In the genomic region with DNA sequence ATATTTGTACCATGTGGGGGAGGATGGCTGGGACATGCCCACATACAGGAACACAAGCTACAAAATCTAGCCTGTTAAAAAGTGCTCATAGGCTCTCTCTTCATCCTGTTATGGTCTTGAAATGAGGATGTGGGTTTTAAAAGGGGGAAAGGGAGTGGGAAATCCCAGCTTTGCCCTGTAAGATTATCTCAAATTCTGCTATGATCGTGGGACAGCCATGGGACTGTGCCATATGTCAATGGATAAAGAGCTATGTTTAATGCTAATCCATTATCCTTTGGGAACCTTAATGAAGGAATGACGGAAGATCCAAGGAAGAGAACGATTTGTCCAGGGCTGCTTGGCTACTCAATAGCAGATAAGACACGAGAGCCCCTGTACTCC, we compare ENCODE assay signal across 20 mouse cellular contexts.
A peak's percentile ranks its signal among the peaks of the same experiment; 100 is the strongest.
DNase-seq lines count a peak whose midpoint lies in the region; ATAC-seq lines count a peak whose summit lies in the region.
"Had no signal": no experiment of that assay in that cellular context is flagged by ENCODE, and none has a peak within 500 bp of the region (broad histone marks: within the 10 kb centered on the region; RNA-seq: fewer than 3 reads in every experiment).

No protein-coding gene starts in this region.

- ATAC-seq in forebrain, embryonic 12.5 days (ENCODE audit: low FRiP score): no peak
- no peak for ATAC-seq in forebrain, embryonic 13.5 days
- ATAC-seq in midbrain, embryonic 16.5 days: no peak
- ATAC-seq in activated CD4-positive, CD25-positive, alpha-beta regulatory T cell, adult 4 months: peak; percentile 40
- ATAC-seq in midbrain, embryonic 13.5 days: no peak
- ATAC-seq: inflammation-experienced regulatory T-cells, adult 6 months had no signal

- H3K27me3 ChIP-seq in forebrain, embryonic 12.5 days: peaks cover 66% of the 10 kb centered on the region
- peaks cover 31% of the 10 kb centered on the region for H3K27me3 ChIP-seq in forebrain, embryonic 13.5 days
- H3K27me3 ChIP-seq in midbrain, embryonic 10.5 days (ENCODE audit: low read depth, poor library complexity, severe bottlenecking): peaks cover 93% of the 10 kb centered on the region
- peaks cover 5% of the 10 kb centered on the region; the same call in 1 of the 2 replicates for H3K27me3 ChIP-seq in midbrain, embryonic 16.5 days (ENCODE audit: control insufficient read depth, insufficient read depth, low read depth, low read length)
- H3K27me3 ChIP-seq in midbrain, embryonic 13.5 days: peaks cover 62% of the 10 kb centered on the region
- H3K27me3 ChIP-seq: CH12.LX; heart, embryonic 12.5 days had no signal

- H3K4me3 ChIP-seq in forebrain, embryonic 12.5 days (replicated peaks): no peak overlapping the region
- no peak overlapping the region for H3K4me3 ChIP-seq in forebrain, embryonic 13.5 days
- H3K4me3 ChIP-seq in midbrain, embryonic 10.5 days: no peak overlapping the region
- no peak overlapping the region for H3K4me3 ChIP-seq in midbrain, embryonic 16.5 days (ENCODE audit: low read depth, low read length)
- H3K4me3 ChIP-seq in midbrain, embryonic 13.5 days (replicated peaks): no peak overlapping the region
- H3K4me3 ChIP-seq: embryonic facial prominence, embryonic 10.5 days; heart, embryonic 12.5 days; limb, embryonic 10.5 days had no signal

- H3K9me3 ChIP-seq in forebrain, embryonic 12.5 days: peaks cover 9% of the 10 kb centered on the region
- H3K9me3 ChIP-seq in forebrain, embryonic 13.5 days (replicated peaks): no peaks in the 10 kb centered on the region
- peaks cover 14% of the 10 kb centered on the region for H3K9me3 ChIP-seq in midbrain, embryonic 10.5 days (replicated peaks)
- H3K9me3 ChIP-seq in midbrain, embryonic 16.5 days (replicated peaks; ENCODE audit: control insufficient read depth, low read length, poor library complexity, severe bottlenecking): 0 out of 2 replicates have a peak, but pooled peaks cover 2% of the 10 kb centered on the region
- H3K9me3 ChIP-seq in midbrain, embryonic 13.5 days: no peaks in the 10 kb centered on the region

- H3K27ac ChIP-seq in forebrain, embryonic 12.5 days: no peak overlapping the region
- no peak overlapping the region for H3K27ac ChIP-seq in forebrain, embryonic 13.5 days
- H3K27ac ChIP-seq in midbrain, embryonic 10.5 days (replicated peaks): peak overlapping the region; percentile 69
- H3K27ac ChIP-seq in midbrain, embryonic 16.5 days (ENCODE audit: low read length): no peak overlapping the region
- peak overlapping the region; percentile 51 for H3K27ac ChIP-seq in midbrain, embryonic 13.5 days
- H3K27ac ChIP-seq: limb, embryonic 10.5 days had no signal

- 75% methylated on average over 4 of the region's 4 CpGs for WGBS in forebrain, embryonic 12.5 days
- WGBS in forebrain, embryonic 13.5 days: 73% methylated on average over 4 of the region's 4 CpGs
- 72% methylated on average over 4 of the region's 4 CpGs for WGBS in midbrain, embryonic 10.5 days
- 40% methylated on average over 4 of the region's 4 CpGs for WGBS in midbrain, embryonic 16.5 days
- WGBS in midbrain, embryonic 13.5 days: 31% methylated on average over 4 of the region's 4 CpGs

- H3K9ac ChIP-seq in forebrain, embryonic 12.5 days: no peak overlapping the region
- no peak overlapping the region for H3K9ac ChIP-seq in forebrain, embryonic 13.5 days
- no peak overlapping the region for H3K9ac ChIP-seq in midbrain, embryonic 16.5 days (ENCODE audit: low read depth, low read length)
- H3K9ac ChIP-seq in midbrain, embryonic 13.5 days (replicated peaks): no peak overlapping the region
- H3K9ac ChIP-seq: forebrain, postnatal 0 days; heart, embryonic 12.5 days had no signal

- peaks cover 29% of the 10 kb centered on the region for H3K4me1 ChIP-seq in forebrain, embryonic 12.5 days
- H3K4me1 ChIP-seq in forebrain, embryonic 13.5 days: peaks cover 22% of the 10 kb centered on the region
- peaks cover 42% of the 10 kb centered on the region for H3K4me1 ChIP-seq in midbrain, embryonic 10.5 days
- peaks cover 15% of the 10 kb centered on the region for H3K4me1 ChIP-seq in midbrain, embryonic 16.5 days (ENCODE audit: control insufficient read depth, insufficient read depth, low read length)
- peaks cover 36% of the 10 kb centered on the region for H3K4me1 ChIP-seq in midbrain, embryonic 13.5 days (replicated peaks)

- no peaks in the 10 kb centered on the region for H3K36me3 ChIP-seq in forebrain, embryonic 12.5 days (replicated peaks)
- H3K36me3 ChIP-seq in forebrain, embryonic 13.5 days (ENCODE audit: poor library complexity, severe bottlenecking): no peaks in the 10 kb centered on the region
- no peaks in the 10 kb centered on the region for H3K36me3 ChIP-seq in midbrain, embryonic 10.5 days
- no peaks in the 10 kb centered on the region for H3K36me3 ChIP-seq in midbrain, embryonic 16.5 days (ENCODE audit: control insufficient read depth, insufficient read depth, low read length)
- H3K36me3 ChIP-seq in midbrain, embryonic 13.5 days: no peaks in the 10 kb centered on the region
- H3K36me3 ChIP-seq: embryonic facial prominence, embryonic 10.5 days; heart, embryonic 12.5 days; limb, embryonic 10.5 days had no signal

- H3K4me2 ChIP-seq in forebrain, embryonic 12.5 days: 0 out of 2 replicates have a peak overlapping the region, but pooled peaks have one; percentile 26
- H3K4me2 ChIP-seq in forebrain, embryonic 13.5 days: no peak overlapping the region
- H3K4me2 ChIP-seq in midbrain, embryonic 16.5 days (ENCODE audit: low read length): no peak overlapping the region
- 0 out of 2 replicates have a peak overlapping the region, but pooled peaks have one; percentile 7 for H3K4me2 ChIP-seq in midbrain, embryonic 13.5 days (replicated peaks)
- H3K4me2 ChIP-seq: heart, embryonic 12.5 days had no signal

- no peak for DNase-seq in midbrain, embryonic 10.5 days (ENCODE audit: low spot score)
- no peak for DNase-seq in ovary, postnatal 36 days (ENCODE audit: low spot score)
- DNase-seq in frontal cortex, postnatal 10 days (ENCODE audit: low spot score in 2 of 2): no peak
- DNase-seq: cerebellum, adult 8-10 months; heart, adult 11 months; heart, postnatal 14 days; lung, adult 18-20 months; lung, postnatal 14 days; spleen, adult 18-20 months had no signal

Comparison
In these comparisons a context has a peak if more than half of its experiments do, and no peak if none do; other contexts are left out.
1. H3K27ac ChIP-seq: peak in midbrain, embryonic 10.5 days (single experiment) and midbrain, embryonic 13.5 days (single experiment); none in forebrain, embryonic 12.5 days (single experiment), forebrain, embryonic 13.5 days (single experiment) and midbrain, embryonic 16.5 days (single experiment).
2. H3K4me2 ChIP-seq: peak in forebrain, embryonic 12.5 days (single experiment) and midbrain, embryonic 13.5 days (single experiment); none in forebrain, embryonic 13.5 days (single experiment) and midbrain, embryonic 16.5 days (single experiment).